Mouse (Mus musculus): ENCODE measurements at regions not wholly inside any gene's neighbourhood (a gene's known extent, or its start where the extent isn't known, plus 50 kb on each side); places are given as distances from the start of the nearest gene placed in this dataset.

DNA sequence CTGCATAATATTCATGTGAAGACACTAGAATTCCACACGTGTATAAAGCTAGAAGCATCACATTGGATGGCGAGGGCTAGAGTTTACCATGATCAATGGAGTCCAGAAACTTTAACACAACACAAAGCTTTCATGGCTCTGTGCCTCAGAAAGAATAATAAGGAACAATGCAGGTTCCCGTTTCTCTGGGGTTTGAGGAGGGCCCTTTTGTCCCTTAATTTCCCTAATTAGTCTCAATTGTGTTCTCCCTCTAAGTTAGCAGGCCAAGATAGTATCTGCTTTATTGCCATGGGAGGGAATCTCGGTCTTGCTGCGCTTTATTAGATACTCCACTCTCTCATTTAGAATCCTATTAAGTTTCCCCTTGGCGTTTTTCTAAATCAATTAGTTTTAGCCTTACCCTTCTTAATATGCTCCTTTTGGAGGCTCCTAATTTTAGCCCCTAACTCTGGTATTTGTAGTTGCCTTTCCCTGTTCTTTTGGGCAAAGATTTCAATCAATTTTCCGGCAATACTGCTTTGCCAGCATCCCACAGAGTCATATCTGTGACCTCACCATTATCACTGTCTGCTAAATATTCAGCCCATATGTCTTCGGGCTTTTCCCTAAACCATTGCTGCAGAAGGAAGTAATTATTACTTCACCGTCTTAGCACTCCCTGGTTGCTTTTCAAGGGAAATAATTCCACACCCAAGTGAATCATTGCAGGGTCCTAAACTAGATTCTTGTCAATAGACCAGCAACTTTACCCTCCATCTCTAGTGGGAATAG, 1082.8 kb upstream of the Tenm3 start:
- no peak for TF ChIP-seq CTCF (IDR thresholded peaks at IDR 0.05; ENCODE audit: control insufficient read depth, insufficient read depth, insufficient read length)
- TF ChIP-seq MYOD1 (IDR thresholded peaks at IDR 0.05; ENCODE audit: control insufficient read depth, insufficient read length, low read depth) = no peak
- TF ChIP-seq USF1 (IDR thresholded peaks at IDR 0.05; ENCODE audit: low read depth) = no peak
- TF ChIP-seq MYOG (IDR thresholded peaks at IDR 0.05; ENCODE audit: control insufficient read depth, extremely low read depth, insufficient read length) = no peak
- no peak for TF ChIP-seq MAX (IDR thresholded peaks at IDR 0.05)
- no peak for TF ChIP-seq CEBPB (IDR thresholded peaks at IDR 0.05; ENCODE audit: low read depth)
- TF ChIP-seq FOSL1 (IDR thresholded peaks at IDR 0.05; ENCODE audit: insufficient read depth, low read length, poor library complexity, severe bottlenecking) = no peak
